9 mouse cellular contexts compared by ENCODE assay signal in genomic region chr8:39297548-39298306, GRCm38 (mm10).
DNase-seq lines count a peak whose midpoint lies in the region; ATAC-seq and TF ChIP-seq lines count a peak whose summit lies in the region.
"Had no signal": no experiment of that assay in that cellular context is flagged by ENCODE, and none has a peak within 500 bp of the region (broad histone marks: within the 10 kb centered on the region; RNA-seq: fewer than 3 reads in every experiment).

No protein-coding gene starts in this region.

- DNase-seq in heart, postnatal 25 days (ENCODE audit: low spot score): no peak
- peak; percentile 21 for DNase-seq in embryo, embryonic 11 days
- DNase-seq in lung, postnatal 36 days: peak; percentile 14
- DNase-seq in layer of hippocampus, adult 11-12 months (ENCODE audit: low spot score): no peak
- no peak for DNase-seq in thymus, postnatal 0 days (ENCODE audit: low spot score)
- DNase-seq in thymus, postnatal 25 days: no peak
- DNase-seq: adrenal gland, postnatal 10 days had no signal

- peaks cover 0 to 4% of the 10 kb centered on the region in 2 experiments; a peak in 1 of 4 replicates for H3K4me1 ChIP-seq in heart, embryonic 14.5 days (ENCODE audit: control insufficient read depth in 2 of 2, insufficient read depth in 2 of 2, low read length in 2 of 2)
- no peaks in the 10 kb centered on the region for H3K4me1 ChIP-seq in intestine, postnatal 0 days (replicated peaks; ENCODE audit: control insufficient read depth, insufficient read depth, low read length)

- H3K27me3 ChIP-seq in heart, embryonic 14.5 days (ENCODE audit: control insufficient read depth, insufficient read depth, low read length): no peaks in the 10 kb centered on the region
- H3K27me3 ChIP-seq in intestine, postnatal 0 days (replicated peaks; ENCODE audit: control insufficient read depth, insufficient read depth, low read length): no peaks in the 10 kb centered on the region

- no peaks in the 10 kb centered on the region for H3K36me3 ChIP-seq in heart, embryonic 14.5 days (ENCODE audit: control insufficient read depth, insufficient read depth, low read length)
- no peaks in the 10 kb centered on the region for H3K36me3 ChIP-seq in intestine, postnatal 0 days (ENCODE audit: control insufficient read depth, insufficient read depth)

- ATAC-seq in heart, embryonic 14.5 days (ENCODE audit: insufficient number of reproducible peaks, insufficient read depth, low FRiP score, low read depth): peak; percentile 59; the same call in 1 of the 2 replicates
- ATAC-seq in intestine, postnatal 0 days: no peak

- peak overlapping the region; percentile 50 for H3K4me2 ChIP-seq in heart, embryonic 14.5 days (ENCODE audit: low read length)
- peak overlapping the region; percentile 24; the same call in 1 of the 2 replicates for H3K4me2 ChIP-seq in intestine, postnatal 0 days (replicated peaks; ENCODE audit: low read depth)

- H3K27ac ChIP-seq in heart, embryonic 14.5 days (replicated peaks in 1 of 2; ENCODE audit: control insufficient read depth in 1 of 2, insufficient read depth in 1 of 2, low read depth in 2 of 2, low read length in 2 of 2): 0 out of 4 replicates have a peak overlapping the region, but pooled peaks of 1 of the 2 experiments have one; percentile 44
- H3K27ac ChIP-seq in intestine, postnatal 0 days (ENCODE audit: low read depth, low read length): no peak overlapping the region

- H3K4me3 ChIP-seq in heart, embryonic 14.5 days (ENCODE audit: control insufficient read depth in 1 of 2, insufficient read depth in 1 of 2, low read depth in 1 of 2, low read length in 2 of 2): peak overlapping the region; percentile 3 to 4; a peak in 3 of 4 replicates
- no peak overlapping the region for H3K4me3 ChIP-seq in intestine, postnatal 0 days (ENCODE audit: low read depth, low read length)

- no peak for TF ChIP-seq CTCF in intestine, postnatal 0 days (IDR thresholded peaks at IDR 0.05; ENCODE audit: low read depth)

- intact Hi-C loops in heart, postnatal 25 days (cut with DNase I): no loop called here

- WGBS in heart, embryonic 14.5 days: 11% methylated on average over 12 of the region's 12 CpGs
- 13% methylated on average over 12 of the region's 12 CpGs for WGBS in intestine, postnatal 0 days

- H3K9ac ChIP-seq in heart, embryonic 14.5 days (ENCODE audit: low read length): no peak overlapping the region
- no peak overlapping the region for H3K9ac ChIP-seq in intestine, postnatal 0 days (ENCODE audit: low read depth, low read length)

- no peaks in the 10 kb centered on the region for H3K9me3 ChIP-seq in heart, embryonic 14.5 days (ENCODE audit: control insufficient read depth, low read length)
- H3K9me3 ChIP-seq in intestine, postnatal 0 days (ENCODE audit: control insufficient read depth): no peaks in the 10 kb centered on the region

Comparison
In these comparisons a context has a peak if more than half of its experiments do, and no peak if none do; other contexts are left out.
1. DNase-seq: peak in embryo, embryonic 11 days (single experiment) and lung, postnatal 36 days (single experiment); none in heart, postnatal 25 days (single experiment), layer of hippocampus, adult 11-12 months (single experiment), thymus, postnatal 0 days (single experiment) and thymus, postnatal 25 days (single experiment).